Mouse (Mus musculus) B cell, adult 67 days (primary cell): ENCODE results near the gene Gm4847. TPM values are rescaled to one million over a fixed set of nuclear protein-coding genes. Genes with fewer than 3 reads are reported as not detected.

Experiments used
- total RNA-seq, 2 experiments: library from RNA; stranded (reverse); gene quantifications; 4 replicates each; pipeline ENCODE4 v1.2.4; 2023

The Gm4847 gene
- total RNA-seq, result not detected

DNA sequence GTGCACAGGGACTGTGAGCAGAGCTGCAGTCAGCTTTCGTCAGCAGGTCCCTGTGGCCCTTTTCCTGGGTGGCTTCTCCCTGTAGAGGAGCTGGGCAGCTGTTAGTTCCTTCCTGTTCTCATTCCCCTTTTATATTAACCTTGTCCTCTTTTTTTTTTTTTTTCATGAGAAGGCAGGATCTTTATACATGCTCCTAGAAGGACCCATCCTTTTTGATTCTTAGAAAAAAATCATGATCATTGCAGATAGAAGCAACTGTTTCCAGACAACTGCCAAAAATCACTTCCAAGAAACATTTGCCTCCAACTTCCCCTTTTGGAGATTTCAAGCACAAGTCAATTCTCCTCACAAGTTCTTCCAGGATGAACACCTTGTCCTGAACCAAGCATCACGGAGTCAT is at the start of gene Gm4847:
Gene Gm4847 (minus strand): TSS at position 101 of the 400 bp plus-strand sequence.

DNA sequence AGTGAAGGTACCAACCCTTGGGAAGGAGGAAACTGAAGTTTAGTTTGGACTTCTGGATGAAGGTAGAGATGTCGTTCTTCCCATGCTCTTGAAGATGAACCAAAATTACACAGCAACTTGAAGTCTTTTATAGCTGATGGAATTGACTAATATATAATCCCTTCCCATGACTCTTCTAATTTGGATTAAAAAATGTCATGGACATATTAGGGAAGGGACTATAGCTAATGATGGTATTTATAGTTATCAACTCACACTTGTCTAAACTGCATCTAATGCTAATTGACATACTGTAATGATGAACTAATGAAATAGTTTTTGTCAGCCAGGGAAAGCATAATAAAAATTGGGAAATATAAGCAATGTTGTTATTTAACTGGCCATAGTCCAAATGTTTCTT is 34.3 kb upstream of the Gm4847 start, which contains the start of gene Fmo9:
Gene Fmo9 (minus strand): TSS at position 101 of the 400 bp plus-strand sequence.

Other genes with a start within 250 kb of the Gm4847 start
- gene Pogk, start 237.8 kb downstream of the Gm4847 start, total RNA-seq, result 10 to 100 TPM; 13.7 to 15.8 TPM
- not detected for gene Gm4846, start 150.1 kb downstream of the Gm4847 start, total RNA-seq
- not detected for gene Fmo9, start 34.2 kb upstream of the Gm4847 start, total RNA-seq